Mouse (Mus musculus): ENCODE results near the gene Usp36.
"Not testable (repeated sequence)": the region's sequence is repeated elsewhere in the genome, so short reads cannot be mapped to it uniquely, and the experiment has no call there.

Usp36 gene

DNA sequence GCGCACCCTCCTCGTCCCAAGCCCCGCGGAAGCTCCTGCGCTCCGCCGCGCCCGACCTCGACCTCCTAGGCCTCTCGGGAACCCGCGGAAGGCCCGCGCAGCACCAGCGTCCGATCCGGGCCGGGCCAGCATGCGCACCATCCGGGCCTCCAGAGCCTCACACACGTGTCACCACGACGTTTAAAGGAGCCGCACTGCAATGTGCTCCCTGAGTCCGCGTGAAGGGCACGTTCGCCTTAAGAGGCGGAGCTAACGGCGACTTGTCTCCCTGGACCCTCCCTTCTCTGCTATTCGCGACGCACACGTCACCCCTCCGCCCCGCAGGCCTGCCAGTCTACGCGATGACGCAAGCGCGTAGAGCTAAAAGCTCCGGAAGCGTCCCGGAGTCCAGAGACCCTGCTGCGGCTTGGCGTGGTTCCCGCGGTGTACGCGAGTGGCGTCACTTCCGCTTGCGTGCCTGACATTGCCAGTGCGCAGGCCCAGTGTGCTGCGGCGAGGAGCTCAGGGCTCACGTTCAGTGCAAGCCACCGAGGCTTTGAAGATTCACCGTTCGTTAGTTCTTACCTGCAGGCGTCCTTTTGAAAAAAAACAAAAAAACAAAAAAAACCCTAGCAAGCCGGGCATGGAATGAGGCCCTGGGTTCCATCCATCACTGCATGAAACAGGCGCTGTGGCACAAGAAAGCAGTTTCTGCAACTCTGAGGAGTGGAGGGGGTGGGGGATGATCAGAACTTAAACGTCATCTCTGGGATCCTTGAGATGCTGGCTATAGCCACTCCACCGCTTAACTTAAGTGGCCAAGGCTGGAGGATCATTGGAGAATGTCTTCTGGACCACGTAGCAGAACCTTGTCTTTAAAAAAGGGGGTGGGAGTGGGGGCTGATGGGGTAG is at the start of gene Usp36:
Usp36 (minus strand) TSS at position 246 of the 891 bp plus-strand sequence.
- peak; percentile 98 for DNase-seq

DNA sequence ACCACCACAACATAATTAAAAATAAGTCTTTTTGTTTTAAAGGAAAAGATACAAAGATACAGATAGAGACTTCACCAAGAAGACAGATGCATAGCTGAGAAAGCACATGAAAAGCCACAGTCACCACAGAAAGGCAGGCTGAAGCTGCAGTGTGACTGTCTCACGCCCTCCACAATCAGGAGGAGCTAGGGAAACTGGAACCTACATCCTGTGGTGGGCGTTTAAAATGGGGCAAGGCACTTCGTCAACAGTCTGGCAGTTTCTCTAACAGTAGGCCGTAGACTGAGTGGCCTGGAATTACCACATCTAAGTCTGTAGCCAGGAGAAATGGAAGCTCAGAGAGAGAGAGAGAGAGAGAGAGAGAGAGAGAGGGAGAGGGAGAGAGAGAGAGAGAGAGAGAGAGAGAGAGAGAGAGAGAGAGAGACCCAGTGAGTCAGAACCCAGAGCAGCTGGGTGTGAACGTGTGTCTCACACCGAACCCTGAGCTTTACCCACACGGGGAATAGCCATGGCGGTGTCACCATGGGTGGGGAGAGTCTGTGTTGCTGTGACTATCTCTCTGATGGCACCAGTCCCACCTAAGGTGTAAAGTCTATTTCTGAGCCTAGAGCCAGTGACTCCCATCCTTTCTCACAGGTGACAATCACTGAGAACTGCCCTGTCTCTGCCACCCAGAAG is 47.6 kb upstream of the Usp36 start:
- peak; percentile 67 for DNase-seq

DNA sequence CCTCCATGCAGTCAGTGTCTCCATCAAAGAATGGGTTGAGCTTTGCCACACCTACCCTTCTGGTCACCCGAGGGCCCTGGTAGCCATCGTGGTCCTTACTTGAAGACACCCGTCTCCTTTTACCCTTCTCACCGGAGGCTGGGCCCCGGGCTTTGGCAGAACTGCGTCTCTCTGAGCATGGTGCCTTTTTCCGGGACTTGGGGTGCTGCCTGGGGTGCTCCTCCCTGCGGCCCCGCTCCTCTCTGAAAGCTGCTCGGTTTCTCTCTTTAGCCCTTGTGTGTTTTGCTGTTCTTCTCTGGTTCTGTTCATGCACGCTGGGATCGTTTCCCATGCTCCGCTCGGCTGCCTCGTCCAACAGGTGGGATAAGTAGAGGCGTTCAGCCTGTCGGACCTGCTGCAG is 43.4 kb upstream of the Usp36 start:
- DNase-seq: no peak

DNA sequence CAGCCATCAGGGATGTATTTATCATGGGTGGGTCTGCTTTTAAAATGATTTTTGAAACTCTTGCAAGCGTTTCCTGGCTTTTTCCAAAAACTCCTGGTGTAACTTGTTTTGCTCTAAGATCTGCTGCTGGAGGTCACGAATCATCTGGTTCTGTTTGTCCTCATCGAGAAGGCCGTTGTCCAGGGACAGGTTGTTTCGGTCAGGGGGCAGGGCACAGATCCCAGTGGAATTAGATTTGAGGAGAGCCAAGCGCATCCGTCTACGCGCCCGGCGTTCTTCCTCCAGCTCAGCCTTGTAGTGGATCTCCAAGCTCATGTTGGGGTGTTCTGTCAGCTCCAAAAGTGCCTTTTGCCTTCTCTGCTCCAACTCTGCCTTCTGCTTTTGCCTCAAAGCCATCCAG is 42.3 kb upstream of the Usp36 start:
- DNase-seq: no peak

DNA sequence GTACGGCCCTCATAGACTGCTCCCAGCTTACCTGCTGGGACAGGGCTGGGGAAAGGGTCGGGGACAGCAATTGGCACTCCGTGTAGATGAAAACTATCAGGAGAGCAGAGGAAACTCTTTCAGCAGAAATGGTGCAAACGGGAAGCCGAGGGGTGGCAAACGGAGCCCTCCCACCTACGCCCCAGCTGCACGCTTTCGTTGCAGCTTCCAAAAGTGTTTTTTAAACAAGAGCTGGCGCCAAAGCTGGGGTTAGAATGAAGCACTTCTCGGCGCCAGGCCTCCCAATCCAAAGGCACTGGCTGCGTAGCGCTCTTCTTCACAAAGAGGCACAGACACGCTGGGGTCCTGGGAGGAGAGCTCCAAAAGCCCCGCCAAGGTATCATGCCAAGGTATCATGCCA is 40.7 kb upstream of the Usp36 start:
- DNase-seq: no peak

DNA sequence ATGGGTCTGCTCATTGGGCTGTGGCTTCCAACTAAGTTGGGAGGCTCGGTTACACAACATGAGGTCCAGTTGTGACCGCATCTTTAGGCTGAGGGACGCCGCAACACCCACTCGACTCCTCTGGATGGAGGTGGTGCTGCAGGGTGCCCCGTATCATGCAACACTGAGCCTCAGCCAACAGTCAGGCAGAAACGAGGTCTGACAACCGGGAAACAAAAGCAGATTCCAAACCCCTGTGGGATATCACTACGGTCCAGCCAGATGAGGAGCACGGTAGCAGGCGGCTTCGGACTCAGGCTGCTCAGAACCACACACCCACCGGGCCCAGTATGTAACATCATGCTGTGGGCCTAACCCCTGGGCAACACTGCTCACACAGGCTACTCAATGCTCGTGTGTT is 40.3 kb upstream of the Usp36 start:
- DNase-seq: no peak

DNA sequence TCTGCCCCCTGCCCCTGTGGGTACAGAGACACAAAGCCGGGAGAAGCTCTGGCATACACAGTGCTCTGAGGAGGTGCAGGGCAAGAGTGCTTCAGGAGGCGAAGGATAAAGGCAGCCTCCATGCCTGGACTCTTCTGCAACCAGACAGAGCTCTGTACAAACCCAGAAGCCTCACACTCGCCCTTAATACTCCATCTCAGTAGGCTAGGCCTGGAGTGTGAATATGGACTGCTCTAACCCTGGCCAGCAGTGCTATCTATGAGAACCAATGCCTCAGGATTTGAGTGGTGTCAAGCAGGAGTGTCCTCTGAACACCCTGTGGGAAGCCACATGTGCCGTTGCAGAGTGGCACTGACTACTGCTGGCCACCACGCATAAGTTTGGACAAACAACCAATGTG is 38.9 kb upstream of the Usp36 start:
- no peak for DNase-seq

DNA sequence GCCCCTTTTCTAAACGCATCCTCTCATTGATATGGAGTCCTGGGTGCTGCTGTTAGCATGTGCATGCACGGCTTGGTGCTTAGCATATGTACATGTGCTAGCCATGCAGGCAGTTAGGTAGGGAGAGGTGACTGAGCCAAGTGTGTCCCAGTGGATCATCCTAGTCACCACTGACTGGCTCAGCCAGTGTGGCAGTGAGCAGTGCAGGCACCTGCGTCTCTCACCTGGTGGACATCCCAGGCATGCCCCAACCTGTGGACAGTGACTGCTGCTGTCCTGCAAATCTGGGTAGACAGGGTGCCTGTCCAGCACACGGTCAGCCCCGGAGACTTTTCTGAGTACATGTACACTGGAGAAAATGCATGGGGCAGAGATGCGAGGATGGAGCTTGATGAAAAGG is 38.5 kb upstream of the Usp36 start:
- DNase-seq: no peak

DNA sequence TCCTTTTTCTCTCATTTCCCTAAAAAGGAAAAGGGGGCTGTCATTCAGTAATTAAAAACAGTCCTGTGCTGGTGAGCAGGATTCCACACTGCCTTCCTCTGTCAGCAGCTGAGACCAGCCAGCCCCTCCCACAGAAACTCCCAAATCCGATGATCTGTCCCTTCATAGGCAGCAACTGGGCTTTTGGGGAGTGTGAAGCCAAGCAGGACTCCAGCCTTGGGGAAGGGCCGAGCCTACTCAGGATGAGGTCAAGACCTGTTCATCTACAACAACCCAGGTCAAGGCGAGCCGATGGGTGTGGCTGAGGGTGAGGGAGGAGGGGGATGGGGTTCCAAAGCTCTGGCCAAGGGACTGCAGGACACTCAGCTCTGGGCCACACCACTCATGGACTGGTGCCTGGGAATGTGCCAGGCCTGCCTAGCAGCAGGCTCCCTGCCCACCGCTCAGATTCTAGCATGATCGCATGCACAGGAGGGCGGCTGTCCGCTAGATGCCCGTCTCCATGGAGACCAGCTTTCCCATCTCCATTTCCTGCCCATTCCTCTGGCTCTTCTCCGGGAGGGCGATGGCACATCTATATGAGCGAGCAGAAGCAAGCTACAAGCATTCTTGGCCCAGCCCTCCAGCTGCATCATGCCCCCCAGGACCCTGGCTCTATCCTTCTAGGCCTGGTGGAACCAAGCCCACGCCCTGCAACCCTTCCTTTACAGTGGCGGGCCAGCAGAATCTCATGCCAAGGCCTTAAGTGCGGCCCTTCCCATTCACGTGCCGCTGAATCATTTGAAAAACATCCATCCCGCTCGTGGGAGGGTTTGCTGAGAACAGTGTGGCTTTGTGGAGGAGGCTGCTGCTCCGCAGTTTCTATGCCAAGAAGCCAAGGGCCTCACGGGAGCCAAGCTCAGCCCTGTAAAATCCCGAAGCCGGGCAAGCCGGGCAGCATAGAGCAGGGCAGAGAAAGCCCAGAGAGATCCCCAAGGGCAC is 37.2 kb upstream of the Usp36 start:
- DNase-seq: no peak

DNA sequence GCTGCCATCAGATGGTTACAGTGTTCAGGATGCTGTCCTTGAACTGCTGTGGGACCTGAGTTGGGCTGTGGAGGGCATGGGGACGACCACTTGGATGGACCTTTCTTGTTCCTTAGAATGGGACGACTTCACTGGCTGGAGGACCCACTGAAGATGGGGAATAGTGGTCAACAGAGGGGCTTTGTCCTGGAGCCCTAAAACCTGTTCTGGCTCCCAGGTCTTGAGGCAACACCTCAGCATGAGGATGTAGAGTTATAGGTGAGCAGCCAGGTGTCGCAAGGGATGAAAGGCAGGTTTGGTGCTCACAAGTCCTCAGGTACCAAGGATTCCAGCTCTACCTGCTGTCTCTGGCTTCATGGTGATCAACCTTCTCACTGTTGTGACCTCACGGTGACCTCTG is 36.4 kb upstream of the Usp36 start:
- no peak for DNase-seq

DNA sequence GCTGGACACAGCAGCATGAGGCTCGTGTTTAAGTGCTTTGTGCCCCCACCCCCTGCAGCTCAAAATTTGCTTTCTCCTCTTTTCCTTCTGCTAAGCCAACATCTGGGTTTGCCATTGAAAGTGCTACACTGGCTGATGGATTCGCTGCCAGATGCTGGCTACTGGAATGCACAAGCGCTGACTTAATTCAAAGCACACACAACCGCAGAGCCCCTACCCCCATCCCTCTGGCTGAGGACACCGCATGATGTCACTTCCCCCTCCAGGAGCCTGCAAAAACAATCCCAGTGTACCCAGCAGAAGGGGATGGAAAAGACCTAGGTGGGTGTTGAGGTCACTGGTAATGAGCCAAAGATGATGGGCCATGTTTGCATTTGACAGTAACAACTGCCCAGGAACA is 34.5 kb upstream of the Usp36 start:
- no peak for DNase-seq

DNA sequence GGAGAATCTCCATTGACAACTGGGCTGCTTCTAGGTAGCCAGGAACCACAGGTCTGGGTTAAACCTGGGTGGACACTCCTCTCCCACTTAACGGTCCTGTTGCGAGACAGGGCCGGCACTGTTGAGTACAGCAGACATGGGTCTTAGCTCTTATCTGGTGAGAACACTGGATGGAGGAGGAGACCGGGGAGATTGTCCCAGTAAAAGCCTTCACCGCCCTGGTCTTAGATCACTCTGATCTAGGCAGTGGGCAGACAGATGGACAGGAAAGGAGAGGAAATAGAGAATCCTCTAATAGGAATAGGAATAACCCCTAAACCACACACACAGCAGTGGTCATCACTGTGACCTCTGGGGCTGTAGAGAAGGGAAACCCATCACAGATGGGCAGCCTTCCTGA is 33.9 kb upstream of the Usp36 start:
- DNase-seq: no peak

DNA sequence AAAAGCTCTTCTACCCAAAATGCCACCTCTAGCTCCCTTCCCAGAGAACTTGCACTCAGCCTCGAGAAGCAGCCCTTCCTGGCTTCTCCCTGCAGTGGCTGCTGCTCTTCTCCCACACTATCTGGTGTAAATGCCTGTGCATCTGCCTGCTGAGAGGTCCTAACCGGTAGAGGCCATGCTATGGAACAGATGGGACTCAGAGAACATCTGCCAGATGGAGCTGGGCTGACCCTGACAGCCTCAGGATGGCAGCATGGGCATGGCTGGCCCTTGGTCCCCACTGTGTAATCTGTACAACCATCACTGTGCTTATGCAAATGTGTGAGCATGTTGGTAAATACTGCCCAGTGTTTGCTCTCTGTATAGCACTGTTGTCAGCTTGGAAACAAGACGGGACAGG is 32.6 kb upstream of the Usp36 start:
- no peak for DNase-seq

DNA sequence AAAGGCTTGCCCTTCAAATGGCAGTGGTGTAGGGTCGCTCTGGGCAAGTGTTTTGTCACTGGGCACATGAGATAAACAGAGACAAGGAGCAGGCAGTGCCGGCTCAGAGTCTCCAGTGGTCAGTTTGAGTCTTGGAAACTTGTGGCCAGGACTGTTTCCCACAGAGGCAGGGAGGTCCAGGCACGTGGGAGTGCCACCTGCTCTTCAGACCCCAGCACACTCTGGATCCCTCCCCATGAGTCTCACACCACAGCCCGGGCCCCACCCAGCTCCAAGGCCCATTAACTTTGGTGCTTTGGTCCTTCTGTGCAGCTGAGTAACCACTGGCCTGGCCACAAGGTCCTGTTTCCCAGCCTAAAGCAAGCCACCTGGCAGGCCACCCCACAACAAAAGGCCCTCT is 31.9 kb upstream of the Usp36 start:
- no peak for DNase-seq

DNA sequence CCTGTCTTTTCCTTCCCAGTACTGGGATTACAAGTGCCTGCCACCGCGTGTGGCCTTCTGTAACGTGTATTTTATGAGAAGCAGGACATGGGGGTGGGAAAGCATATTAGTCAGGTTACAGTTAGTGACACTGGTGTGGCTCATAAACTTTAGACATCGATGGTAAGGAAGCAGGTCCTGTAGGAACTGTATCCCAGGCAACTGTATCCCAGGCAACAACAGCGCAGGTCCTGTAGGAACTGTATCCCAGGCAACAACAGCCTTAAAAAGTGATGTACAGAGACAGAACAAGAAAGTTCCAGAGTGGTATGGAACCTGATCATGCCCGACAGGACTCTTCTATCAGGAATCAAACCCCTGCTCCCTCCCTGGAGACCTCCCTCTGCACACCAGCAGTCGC is 31.5 kb upstream of the Usp36 start:
- no peak for DNase-seq

DNA sequence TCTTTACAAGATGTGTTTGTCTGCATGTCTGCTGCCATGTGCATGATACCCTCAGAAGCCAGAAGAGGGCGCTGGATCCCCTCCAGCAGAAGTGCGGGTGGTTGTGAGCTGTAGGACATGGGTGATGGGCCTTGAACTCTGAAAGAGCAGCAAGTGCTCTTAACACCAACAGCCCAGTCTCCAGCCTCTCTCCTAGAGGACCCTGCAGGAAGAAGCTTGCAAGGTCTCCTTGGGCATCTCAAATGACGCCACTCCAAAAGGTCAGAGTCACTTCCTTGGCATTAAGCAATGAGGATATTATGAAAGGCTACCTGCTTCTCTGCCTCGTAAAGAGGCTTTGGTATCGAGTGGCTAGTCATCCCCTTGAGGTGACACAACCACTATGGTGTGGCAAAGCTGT is 28.6 kb upstream of the Usp36 start:
- DNase-seq: peak; percentile 81

DNA sequence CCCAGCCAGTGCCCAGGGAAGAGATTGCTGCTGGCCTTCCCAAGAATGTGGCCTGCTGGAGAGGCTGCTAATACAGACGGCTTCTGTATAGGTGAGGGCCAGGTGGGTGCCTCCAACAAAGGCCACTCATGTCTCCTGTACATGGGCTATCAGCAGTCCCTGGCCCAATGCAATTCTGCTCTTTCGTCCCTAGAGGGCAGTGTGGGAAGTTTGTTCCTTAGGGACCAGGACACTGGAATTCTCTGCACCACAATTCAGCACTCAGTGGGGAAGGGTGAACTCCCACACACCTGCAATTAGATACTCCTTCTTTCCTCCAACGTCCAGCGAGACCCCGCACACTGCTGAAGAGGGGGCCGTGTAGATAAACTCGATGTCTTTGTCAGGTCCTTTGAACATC is 27.1 kb upstream of the Usp36 start:
- peak; percentile 54 for DNase-seq

DNA sequence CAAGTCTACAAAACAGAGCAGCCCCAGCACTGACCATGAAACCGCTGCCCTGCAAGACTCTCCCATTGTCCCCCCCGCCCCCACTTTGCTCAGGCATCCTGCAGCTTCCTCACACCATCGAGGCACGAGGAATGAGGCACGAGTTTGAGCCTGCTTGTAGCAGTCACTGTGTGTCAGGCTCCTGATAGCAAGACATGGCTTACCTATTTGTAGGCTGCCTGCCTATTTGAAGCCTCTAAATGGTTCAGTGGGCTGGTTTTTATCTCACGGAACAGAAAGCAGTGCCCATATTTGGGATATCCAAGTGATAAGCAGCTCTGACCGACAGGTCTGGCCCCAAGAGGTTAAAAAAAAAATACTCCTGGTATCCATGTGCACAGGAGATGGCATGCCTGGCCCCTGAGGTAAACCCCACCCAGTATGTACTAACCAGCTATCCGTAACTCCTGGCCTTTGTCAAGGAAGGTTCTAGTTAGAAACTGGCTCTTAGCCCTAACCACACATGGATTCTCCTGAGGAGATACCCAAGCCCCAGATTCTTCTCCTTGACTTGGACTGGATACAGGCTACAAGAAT is 26.3 kb upstream of the Usp36 start:
- DNase-seq: no peak

DNA sequence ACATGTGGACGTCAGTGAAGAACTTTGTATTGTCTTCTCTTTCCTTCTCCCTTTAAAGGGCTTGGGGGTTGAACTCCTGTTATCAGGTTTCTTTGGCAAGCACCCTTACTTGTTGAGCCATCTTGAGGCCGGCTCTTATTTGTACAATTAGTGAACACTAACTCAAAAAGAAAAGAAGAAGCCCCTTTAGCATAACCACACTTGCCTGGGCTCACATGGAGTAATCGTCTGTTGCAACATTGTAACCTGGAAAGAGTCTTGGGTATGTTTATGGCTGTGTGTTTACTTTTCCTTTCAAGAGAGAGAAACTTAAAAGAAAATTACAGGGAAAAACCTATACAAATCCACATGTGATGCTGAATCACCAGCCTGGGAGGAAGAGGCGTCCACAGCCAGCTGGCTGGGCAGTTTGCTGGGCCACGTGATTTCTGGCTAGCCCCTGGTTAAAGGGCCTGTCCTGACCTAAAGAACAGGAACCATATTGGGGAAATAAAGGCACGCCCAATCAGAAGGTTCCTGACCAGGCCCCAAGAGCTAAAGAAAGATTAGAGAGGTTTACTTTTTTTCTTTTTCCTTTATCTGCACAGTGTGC is 22.2 kb upstream of the Usp36 start:
- no peak for DNase-seq

DNA sequence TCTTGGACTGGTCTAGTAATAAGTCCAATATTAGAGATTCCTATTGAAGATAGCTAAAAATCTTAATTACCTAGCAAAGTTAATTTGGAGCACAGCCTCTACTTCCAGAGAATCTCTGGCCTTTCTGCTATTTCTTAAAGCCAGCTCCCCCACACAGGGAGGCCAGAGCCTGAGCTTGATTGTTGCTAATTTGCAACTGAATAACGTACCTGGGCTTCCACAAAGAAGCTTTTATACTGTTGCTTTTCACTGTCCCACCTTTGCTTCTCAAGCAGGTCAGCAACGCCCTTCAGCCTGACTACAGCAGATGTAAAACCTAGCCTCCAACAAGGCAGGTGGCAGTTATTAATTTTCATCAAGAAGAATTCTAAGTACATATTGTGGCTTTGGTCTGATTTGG is 17.9 kb upstream of the Usp36 start:
- not testable (repeated sequence) for DNase-seq

DNA sequence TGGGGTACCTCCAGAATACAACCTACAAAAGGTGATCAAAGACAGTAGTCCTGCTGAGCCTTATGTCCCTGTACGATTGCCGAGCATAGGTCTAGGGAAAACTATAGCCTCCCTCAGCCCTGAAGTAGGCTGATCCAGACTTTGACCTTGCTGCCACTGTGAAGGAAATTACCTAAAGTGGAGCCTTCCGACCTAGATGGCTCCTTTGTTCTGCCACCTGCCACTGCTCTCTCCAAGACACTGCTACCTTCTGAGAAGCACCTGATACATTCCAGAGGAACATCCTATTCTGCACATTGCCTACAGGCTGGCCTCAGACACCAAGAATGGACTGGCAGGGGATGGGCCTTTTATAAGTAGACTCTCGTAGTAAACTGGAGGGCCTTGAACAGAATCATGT is 13.9 kb upstream of the Usp36 start:
- not testable (repeated sequence) for DNase-seq

DNA sequence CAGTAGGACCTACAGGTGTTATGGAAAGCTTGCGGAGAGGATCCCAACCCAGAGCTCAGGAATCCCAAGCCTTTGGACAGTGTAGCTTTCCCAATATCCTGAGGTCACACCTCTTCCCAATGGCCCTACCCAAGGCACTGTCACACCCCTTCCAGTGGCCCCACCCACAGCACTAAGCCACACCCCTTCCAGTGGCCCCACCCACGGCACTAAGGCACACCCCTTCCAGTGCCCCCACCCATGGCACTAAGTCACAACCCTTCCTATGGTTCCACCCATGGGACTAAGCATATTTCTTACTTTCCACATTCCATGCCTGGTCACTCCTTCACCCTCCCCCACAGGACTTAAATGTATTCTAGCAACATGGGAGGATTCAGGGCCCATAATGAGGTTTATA is 8.8 kb upstream of the Usp36 start:
- no peak for DNase-seq

DNA sequence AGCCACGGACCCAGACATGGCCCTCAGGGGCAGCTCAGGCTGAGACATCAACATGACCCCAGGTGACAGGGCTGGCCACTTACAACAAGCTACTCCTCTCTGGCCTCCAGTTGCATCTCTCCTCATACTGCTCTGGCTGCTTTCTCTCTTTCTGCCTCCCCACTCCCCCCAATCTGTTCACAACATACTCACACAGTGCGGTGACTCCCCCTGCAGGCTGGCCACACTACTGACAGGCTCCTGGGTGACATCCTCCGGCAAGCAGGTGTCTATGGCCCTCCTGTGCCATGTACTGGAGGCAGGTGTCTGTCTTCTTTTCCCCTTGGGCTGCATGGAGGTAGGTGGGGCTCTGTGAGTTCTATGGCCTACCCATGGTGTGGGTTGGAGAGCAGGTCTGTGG is 7.9 kb upstream of the Usp36 start:
- peak; percentile 24 for DNase-seq

Measured in thymus, postnatal 25 days (tissue).